In the genomic region with DNA sequence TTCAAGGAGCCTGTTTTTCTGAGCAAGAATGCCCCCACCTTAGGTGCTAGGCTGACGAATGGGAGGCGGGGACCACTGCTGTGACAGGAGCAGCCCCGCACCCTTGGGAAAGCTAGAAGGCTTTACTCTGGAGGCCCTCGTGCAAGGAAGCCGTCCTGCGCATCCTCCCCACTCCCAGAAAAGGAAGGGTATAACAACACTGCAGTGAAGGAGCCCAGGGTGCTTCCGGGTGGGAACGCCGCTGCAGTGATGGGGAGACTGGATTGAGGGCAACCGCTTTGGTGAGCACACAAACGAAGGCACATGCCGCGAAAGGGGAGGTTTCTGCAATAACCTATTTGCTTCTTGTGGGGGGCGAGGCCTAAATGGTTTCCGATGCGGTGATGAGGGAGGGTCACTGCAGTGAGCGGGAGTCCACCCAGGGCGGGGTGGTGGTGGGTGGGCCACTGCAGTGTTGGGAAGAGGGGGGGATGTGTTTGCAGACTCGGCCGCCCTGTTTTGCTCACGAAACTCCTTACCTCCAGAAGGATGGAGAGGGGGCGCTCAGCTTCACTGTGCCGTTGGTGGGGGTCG, we compare ENCODE assay signal across 8 mouse cellular contexts. TPM values are rescaled to one million over a fixed set of nuclear protein-coding genes. Genes with fewer than 3 reads are reported as not detected.
DNase-seq lines count a peak whose midpoint lies in the region; ATAC-seq and TF ChIP-seq lines count a peak whose summit lies in the region.

A gene (plus strand): TSS at position 106 of the 573 bp plus-strand sequence.

- peak in 1 of 2 experiments; percentile 28 for DNase-seq in layer of hippocampus, adult 18-20 months (ENCODE audit: low spot score in 2 of 2)
- no peak for DNase-seq in layer of hippocampus, adult 9-11 months
- no peak for DNase-seq in hindbrain, embryonic 10.5 days (ENCODE audit: low spot score)
- no peak for DNase-seq in ovary, postnatal 36 days (ENCODE audit: low spot score)

- no peak within 1 kb of the TSS for H3K27ac ChIP-seq in cortical plate, adult 2 months (ENCODE audit: insufficient read depth, low read length)
- peak within 1 kb of the TSS; percentile 71 for H3K27ac ChIP-seq in hindbrain, embryonic 10.5 days
- H3K27ac ChIP-seq in liver, embryonic 12.5 days: no peak within 1 kb of the TSS
- H3K27ac ChIP-seq in small intestine, adult 2 months (ENCODE audit: insufficient read depth, low read depth, low read length): no peak within 1 kb of the TSS

- H3K4me3 ChIP-seq in cortical plate, adult 2 months (ENCODE audit: insufficient read depth, low read length): peak within 1 kb of the TSS; percentile 56
- peak within 1 kb of the TSS; percentile 67 for H3K4me3 ChIP-seq in hindbrain, embryonic 10.5 days
- H3K4me3 ChIP-seq in liver, embryonic 12.5 days: peak within 1 kb of the TSS; percentile 50
- H3K4me3 ChIP-seq in small intestine, adult 2 months (ENCODE audit: low read depth, low read length): peak within 1 kb of the TSS; percentile 42

- H3K9ac ChIP-seq in liver, embryonic 12.5 days: peak within 1 kb of the TSS; percentile 1; the same call in 1 of the 2 replicates

- H3K4me1 ChIP-seq in cortical plate, adult 2 months (ENCODE audit: control insufficient read depth, insufficient read depth, low read length): no peaks in the 10 kb centered on the region
- peaks cover 26% of the 10 kb centered on the region for H3K4me1 ChIP-seq in hindbrain, embryonic 10.5 days (replicated peaks)
- H3K4me1 ChIP-seq in liver, embryonic 12.5 days: peaks cover 33% of the 10 kb centered on the region
- H3K4me1 ChIP-seq in small intestine, adult 2 months (ENCODE audit: control insufficient read depth, insufficient read depth, insufficient read length, low read length): peaks cover 10% of the 10 kb centered on the region

- WGBS in hindbrain, embryonic 10.5 days: under 1% methylated on average over 24 of the region's 24 CpGs
- WGBS in liver, embryonic 12.5 days (ENCODE audit: insufficient replicate concordance): 4% methylated on average over 24 of the region's 24 CpGs
- 5% methylated on average over 24 of the region's 24 CpGs for WGBS in small intestine, adult 2 months

- peak; percentile 36; the same call in 1 of the 2 replicates for TF ChIP-seq POLR2A in cortical plate, adult 2 months (IDR thresholded peaks at IDR 0.05; ENCODE audit: extremely low read depth, insufficient read depth, low read length)
- TF ChIP-seq POLR2A in small intestine, adult 2 months (IDR thresholded peaks at IDR 0.05; ENCODE audit: low read depth, low read length): no peak

- H3K9me3 ChIP-seq in hindbrain, embryonic 10.5 days: no peaks in the 10 kb centered on the region
- H3K9me3 ChIP-seq in liver, embryonic 12.5 days (replicated peaks): no peaks in the 10 kb centered on the region

- no peaks in the 10 kb centered on the region for H3K36me3 ChIP-seq in hindbrain, embryonic 10.5 days
- H3K36me3 ChIP-seq in liver, embryonic 12.5 days: no peaks in the 10 kb centered on the region
- no peaks in the 10 kb centered on the region for H3K36me3 ChIP-seq in small intestine, adult 2 months (ENCODE audit: control insufficient read depth, insufficient read depth, low read length)

- no peak for ATAC-seq in liver, embryonic 12.5 days
- no peak for ATAC-seq in monocyte, adult 5-6 weeks (replicated peaks; ENCODE audit: insufficient number of reproducible peaks, low FRiP score, low TSS enrichment, poor library complexity, severe bottlenecking)

- H3K27me3 ChIP-seq in hindbrain, embryonic 10.5 days (ENCODE audit: insufficient read depth, poor library complexity, severe bottlenecking): peaks cover 67% of the 10 kb centered on the region
- peaks cover 87% of the 10 kb centered on the region for H3K27me3 ChIP-seq in liver, embryonic 12.5 days (replicated peaks)
- peaks cover 40% of the 10 kb centered on the region for H3K27me3 ChIP-seq in small intestine, adult 2 months (ENCODE audit: control insufficient read depth, insufficient read depth, low read length)

- H3K4me2 ChIP-seq in liver, embryonic 12.5 days: peak within 1 kb of the TSS; percentile 76

- TF ChIP-seq CTCF in cortical plate, adult 2 months (IDR thresholded peaks at IDR 0.05; ENCODE audit: extremely low read depth, insufficient read depth, low read length): no peak
- TF ChIP-seq CTCF in small intestine, adult 2 months (IDR thresholded peaks at IDR 0.05; ENCODE audit: extremely low read depth, insufficient read length, insufficient replicate concordance, low read depth, low read length): no peak

RNA-seq across cellular contexts. Expression of the gene that starts here (rescaled TPM):
- 10 to 100 TPM; 21.2 to 23.7 TPM for total RNA-seq in layer of hippocampus, adult 18-20 months (2021)
- polyA plus RNA-seq in cortical plate, adult 2 months (2012; rRNA removed): 102 and 119 TPM in 2 replicates
- 2.9 and 4.0 TPM in 2 replicates for polyA plus RNA-seq in hindbrain, embryonic 10.5 days (2016; fragmentation: Nextera tagmentation; extraction: Ambion mirVana)
- polyA plus RNA-seq in liver, embryonic 12.5 days (2016; fragmentation: Nextera tagmentation; extraction: Ambion mirVana): 0.23 and 0.30 TPM in 2 replicates
- polyA plus RNA-seq in small intestine, adult 2 months (2012; rRNA removed): 4.6 and 6.8 TPM in 2 replicates
- not detected in 3 replicates for total RNA-seq in monocyte, adult 5-6 weeks (2017)

Comparison
In these comparisons a context has a peak if more than half of its experiments do, and no peak if none do; other contexts are left out.
1. RNA of the gene that starts here (total RNA-seq): 21.2 to 23.7 TPM in layer of hippocampus, adult 18-20 months; not detected in monocyte, adult 5-6 weeks; every median in the first group is over 10 times any median in the second.
2. RNA of the gene that starts here (polyA plus RNA-seq): 102 to 119 TPM in cortical plate, adult 2 months; 4.6 to 6.8 TPM in small intestine, adult 2 months, 2.9 to 4.0 TPM in hindbrain, embryonic 10.5 days and 0.23 to 0.30 TPM in liver, embryonic 12.5 days; every median in the first group is over 10 times any median in the second.
3. Peak in every context shown above with its lines, with median percentiles within 50 percentile points of each other: H3K4me3 ChIP-seq.